ENCODE assay signal across 9 mouse cellular contexts in genomic region chr1:89235296-89235695, GRCm38 (mm10).
DNase-seq lines count a peak whose midpoint lies in the region; ATAC-seq and TF ChIP-seq lines count a peak whose summit lies in the region.
"Had no signal": no experiment of that assay in that cellular context is flagged by ENCODE, and none has a peak within 500 bp of the region (broad histone marks: within the 10 kb centered on the region; RNA-seq: fewer than 3 reads in every experiment).

No protein-coding gene starts in this region.

- no peaks in the 10 kb centered on the region for H3K27me3 ChIP-seq in MEL (ENCODE audit: control insufficient read depth in 1 of 2, insufficient read depth in 2 of 2, low read length in 2 of 2)
- H3K27me3 ChIP-seq in forebrain, embryonic 12.5 days: peaks cover 7% of the 10 kb centered on the region; the same call in 1 of the 2 replicates
- H3K27me3 ChIP-seq in lung, embryonic 15.5 days: no peaks in the 10 kb centered on the region

- no peak overlapping the region for H3K27ac ChIP-seq in MEL (ENCODE audit: control insufficient read depth, low read depth, low read length)
- H3K27ac ChIP-seq in forebrain, embryonic 12.5 days: no peak overlapping the region
- H3K27ac ChIP-seq in lung, embryonic 15.5 days: no peak overlapping the region

- TF ChIP-seq RAD21 in MEL (IDR thresholded peaks at IDR 0.05; ENCODE audit: low read depth, low read length): no peak

- H3K9ac ChIP-seq in MEL (ENCODE audit: control insufficient read depth, low read depth, low read length, poor library complexity, severe bottlenecking): no peak overlapping the region
- H3K9ac ChIP-seq in forebrain, embryonic 12.5 days: no peak overlapping the region
- H3K9ac ChIP-seq in lung, embryonic 15.5 days: no peak overlapping the region

- TF ChIP-seq CTCF in MEL (IDR thresholded peaks at IDR 0.05 in 2 of 3, conservative IDR thresholded peaks at IDR 0.05 in 1 of 3; ENCODE audit: control insufficient read depth in 1 of 3, insufficient read depth in 1 of 3, low read depth in 2 of 3, low read length in 3 of 3, poor library complexity in 1 of 3, severe bottlenecking in 1 of 3): no peak

- no peak overlapping the region for H3K4me2 ChIP-seq in forebrain, embryonic 12.5 days
- H3K4me2 ChIP-seq in lung, embryonic 15.5 days: 0 out of 2 replicates have a peak overlapping the region, but pooled peaks have one; percentile 10

- H3K9me3 ChIP-seq in MEL (replicated peaks; ENCODE audit: insufficient read depth, low read length): no peaks in the 10 kb centered on the region
- H3K9me3 ChIP-seq in forebrain, embryonic 12.5 days: no peaks in the 10 kb centered on the region
- no peaks in the 10 kb centered on the region for H3K9me3 ChIP-seq in lung, embryonic 15.5 days

- no peaks in the 10 kb centered on the region for H3K79me2 ChIP-seq in MEL (ENCODE audit: control insufficient read depth, insufficient read depth, low read length, poor library complexity)

- TF ChIP-seq EP300 in MEL (IDR thresholded peaks at IDR 0.05; ENCODE audit: low read depth in 1 of 2, low read length in 2 of 2): no peak

- intact Hi-C loops in heart, postnatal 36 days (cut with DNase I): loop anchor here (1.0 to 10.0 kb wide), 8 partner anchors 87 to 710 kb away; partner anchors contain the start of gene Agap1

- H3K36me3 ChIP-seq in MEL (ENCODE audit: control insufficient read depth in 1 of 2, insufficient read depth in 2 of 2, low read length in 2 of 2): no peaks in the 10 kb centered on the region
- no peaks in the 10 kb centered on the region for H3K36me3 ChIP-seq in forebrain, embryonic 12.5 days (replicated peaks)
- H3K36me3 ChIP-seq in lung, embryonic 15.5 days: no peaks in the 10 kb centered on the region

- DNase-seq in MEL (ENCODE audit: low read depth, low spot score): peak; percentile 3
- DNase-seq in brain, embryonic 18.5 days (ENCODE audit: low read depth, low spot score): peak; percentile 82
- peak; percentile 47 to 52 for DNase-seq in heart, postnatal 36 days
- DNase-seq in layer of hippocampus, adult 18-20 months (ENCODE audit: low spot score in 2 of 2): peak; percentile 54 to 82
- peak; percentile 85 for DNase-seq in retina, embryonic 14.5 days (ENCODE audit: low spot score)
- no peak for DNase-seq in thymus, postnatal 25 days

- H3K4me3 ChIP-seq in MEL (ENCODE audit: control insufficient read depth in 1 of 2, insufficient read depth in 1 of 2, low read depth in 2 of 2, low read length in 2 of 2): no peak overlapping the region
- no peak overlapping the region for H3K4me3 ChIP-seq in forebrain, embryonic 12.5 days (replicated peaks)
- H3K4me3 ChIP-seq in lung, embryonic 15.5 days: no peak overlapping the region
- H3K4me3 ChIP-seq: myocyte had no signal

- no peaks in the 10 kb centered on the region for H3K4me1 ChIP-seq in MEL (ENCODE audit: control insufficient read depth in 1 of 2, insufficient read depth in 2 of 2, low read length in 2 of 2)
- H3K4me1 ChIP-seq in forebrain, embryonic 12.5 days: peaks cover 14% of the 10 kb centered on the region
- peaks cover 12% of the 10 kb centered on the region for H3K4me1 ChIP-seq in lung, embryonic 15.5 days

- WGBS in forebrain, embryonic 12.5 days: 49% methylated on average over 3 of the region's 3 CpGs
- WGBS in lung, embryonic 15.5 days: 18% methylated on average over 3 of the region's 3 CpGs

- peak; percentile 53 for ATAC-seq in forebrain, embryonic 12.5 days (ENCODE audit: low FRiP score)
- ATAC-seq in lung, embryonic 15.5 days (ENCODE audit: borderline replicate concordance, extremely low read depth, low FRiP score, low TSS enrichment): peak; percentile 21; the same call in 1 of the 2 replicates

- TF ChIP-seq POLR2A in MEL (IDR thresholded peaks at IDR 0.05; ENCODE audit: control insufficient read depth in 1 of 2, insufficient read depth in 1 of 2, low read depth in 1 of 2, low read length in 2 of 2, poor library complexity in 1 of 2): no peak

TF ChIP-seq in MEL, 35 proteins besides CTCF, POLR2A, EP300 and RAD21:
- TF ChIP-seq POLR2AphosphoS5 (IDR thresholded peaks at IDR 0.05; ENCODE audit: borderline replicate concordance, low read depth, low read length) (no peak), CHD2 (IDR thresholded peaks at IDR 0.05; ENCODE audit: low read length) (no peak), KAT2A (conservative IDR thresholded peaks at IDR 0.05; ENCODE audit: low read depth, low read length) (no peak), BHLHE40 (IDR thresholded peaks at IDR 0.05; ENCODE audit: borderline replicate concordance, low read depth, low read length) (no peak), SMC3 (IDR thresholded peaks at IDR 0.05; ENCODE audit: low read depth, low read length) (no peak), ZMIZ1 (IDR thresholded peaks at IDR 0.05; ENCODE audit: low read depth, low read length) (no peak), HCFC1 (IDR thresholded peaks at IDR 0.05; ENCODE audit: low read depth, low read length) (no peak), CHD1 (IDR thresholded peaks at IDR 0.05; ENCODE audit: low read depth, low read length) (no peak), JUND (IDR thresholded peaks at IDR 0.05; ENCODE audit: low read depth, low read length) (no peak), RCOR1 (IDR thresholded peaks at IDR 0.05; ENCODE audit: low read depth, low read length) (no peak), NRF1 (IDR thresholded peaks at IDR 0.05; ENCODE audit: insufficient read depth, low read depth, low read length, poor library complexity, severe bottlenecking) (no peak), TBP (IDR thresholded peaks at IDR 0.05; ENCODE audit: low read depth, low read length) (no peak), NELFE (IDR thresholded peaks at IDR 0.05; ENCODE audit: low read depth, low read length) (no peak), MEF2A (IDR thresholded peaks at IDR 0.05; ENCODE audit: extremely low read depth, insufficient replicate concordance, low read depth, low read length, poor library complexity, severe bottlenecking) (no peak)
TF ChIP-seq in MEL: peak in this region for 0.
